Mouse (Mus musculus) embryonic facial prominence, embryonic 11.5 days (tissue): ENCODE data around the gene Edem2. TPM values are rescaled to one million over a fixed set of nuclear protein-coding genes. Genes with fewer than 3 reads are reported as not detected.

Experiments used
- ATAC-seq: fragments of 200-750 bp; cut with Nextera tagmentation; replicated peaks from 2 replicates; pipeline ENCODE4 v1.8.0; 2017; ENCODE audit warnings: low read depth; ENCODE audit not compliant: insufficient number of reproducible peaks, low FRiP score, low TSS enrichment
- DNase-seq: peaks from one replicate; pipeline ENCODE4 v3.0.0-alpha.2; 2015; ENCODE audit warnings: low spot score
- H3K27ac ChIP-seq: fragments of 300-500 bp; sonication (generic); replicated peaks from 2 replicates; pipeline ENCODE4 v1.5.1; 2014; ENCODE audit warnings: mild to moderate bottlenecking, low read depth, low read length, control low read depth
- H3K27me3 ChIP-seq: fragments of 300-500 bp; sonication (generic); 2 replicates; pipeline ENCODE4 v1.6.1; 2014; ENCODE audit warnings: mild to moderate bottlenecking, low read length, moderate library complexity, mixed read lengths; ENCODE audit not compliant: control insufficient read depth, insufficient read depth
- H3K36me3 ChIP-seq: fragments of 300-500 bp; sonication (generic); replicated peaks from 2 replicates; pipeline ENCODE4 v1.6.1; 2014; ENCODE audit warnings: low read depth, mild to moderate bottlenecking, low read length, moderate library complexity, mixed read lengths; ENCODE audit not compliant: control insufficient read depth, insufficient read depth
- H3K4me1 ChIP-seq: fragments of 300-500 bp; sonication (generic); 2 replicates; pipeline ENCODE4 v1.6.1; 2014; ENCODE audit warnings: low read length, mixed read lengths; ENCODE audit not compliant: control insufficient read depth, insufficient read depth
- H3K4me2 ChIP-seq: fragments of 300-500 bp; sonication (generic); 2 replicates; pipeline ENCODE4 v1.6.1; 2014; ENCODE audit warnings: low read depth, mild to moderate bottlenecking, control low read depth, low read length, moderate library complexity
- H3K4me3 ChIP-seq: fragments of 300-500 bp; sonication (generic); 2 replicates; pipeline ENCODE4 v1.5.1; 2014; ENCODE audit warnings: low read depth, low read length, control low read depth
- H3K9ac ChIP-seq: fragments of 300-500 bp; sonication (generic); replicated peaks from 2 replicates; pipeline ENCODE4 v1.6.1; 2014; ENCODE audit warnings: mild to moderate bottlenecking, control low read depth, low read length
- H3K9me3 ChIP-seq: fragments of 300-500 bp; sonication (generic); replicated peaks from 2 replicates; pipeline ENCODE4 v1.6.1; 2016; ENCODE audit warnings: mild to moderate bottlenecking, low read length, inconsistent platforms, mixed read lengths; ENCODE audit not compliant: control insufficient read depth
- WGBS: fragments of 180-500 bp; shearing (Covaris S2); extraction: QIAGEN DNeasy Blood & Tissue Kit; methylation state at CpG from one replicate; pipeline ENCODE4 v1.1.7; 2014; 5-methylcytosine and 5-hydroxymethylcytosine counted together
- polyA plus RNA-seq: library from polyadenylated mRNA; unstranded; fragments of >200 nt; fragmentation: Nextera tagmentation; extraction: Ambion mirVana; gene quantifications from 2 replicates; pipeline ENCODE4 v1.2.1, GENCODE M21; 2014

The Edem2 gene
- polyA plus RNA-seq, 1 experiment from 2014 or later: 22.7 TPM

DNA sequence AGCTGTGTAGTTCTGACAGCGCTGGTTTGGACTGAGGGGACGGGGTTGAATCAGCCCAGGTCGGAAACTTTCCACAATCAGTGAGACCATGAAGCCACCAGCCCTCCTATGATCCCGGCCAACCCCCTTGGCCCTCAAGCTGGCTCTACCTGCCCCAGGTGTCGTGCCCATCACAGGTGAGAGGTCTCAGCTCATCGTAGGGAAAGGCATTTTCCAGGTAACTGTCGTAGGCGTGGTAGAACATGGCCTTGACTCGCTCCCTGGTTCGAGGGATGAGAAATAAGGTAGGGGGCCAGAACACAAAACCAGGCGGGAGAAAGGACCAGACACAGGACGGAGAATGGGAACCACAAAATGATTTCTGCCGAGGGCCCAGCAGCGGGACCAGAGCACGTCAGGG is 533 bp downstream of the Edem2 start:
- peaks cover 2% of the 10 kb centered on the region; the same call in 1 of the 2 replicates for H3K4me1 ChIP-seq
- H3K4me3 ChIP-seq: peak overlapping the region; percentile 93
- 8% methylated on average over 15 of the region's 15 CpGs for WGBS
- no peak overlapping the region for H3K27ac ChIP-seq
- no peaks in the 10 kb centered on the region for H3K27me3 ChIP-seq
- H3K36me3 ChIP-seq: no peaks in the 10 kb centered on the region
- ATAC-seq (no peak), DNase-seq (no peak)
- H3K4me2 ChIP-seq: peak overlapping the region; percentile 90
- H3K9me3 ChIP-seq: no peaks in the 10 kb centered on the region
- H3K9ac ChIP-seq: peak overlapping the region; percentile 73

DNA sequence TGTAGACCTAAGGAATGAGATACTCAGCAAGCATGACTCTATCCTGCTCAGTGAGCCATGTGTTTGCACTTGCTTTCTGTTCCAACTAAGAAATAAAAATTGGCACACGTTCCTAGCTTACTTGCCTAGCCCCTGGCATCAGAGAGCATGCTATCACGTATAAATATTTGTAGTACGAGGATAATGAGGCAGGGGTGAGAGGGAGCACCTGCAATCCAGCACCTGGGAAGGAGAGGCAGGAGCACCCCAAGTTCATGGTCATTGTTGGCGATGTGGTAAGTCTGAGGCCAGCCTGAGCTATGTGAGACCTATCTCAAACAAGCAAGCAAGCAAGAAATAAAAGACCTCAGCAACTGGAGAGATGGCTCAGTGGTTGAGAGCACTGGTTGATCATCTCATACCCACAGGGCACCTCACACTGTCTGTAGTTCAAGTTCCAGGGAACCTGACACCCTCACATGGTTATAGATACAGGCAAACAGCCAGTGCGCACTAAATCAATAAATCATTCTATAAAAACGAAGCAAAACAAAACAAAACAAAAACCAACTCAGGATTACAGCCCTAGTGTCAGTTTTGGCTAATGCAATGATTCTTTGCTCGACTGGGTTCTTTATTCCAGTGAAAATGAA is 1.4 kb downstream of the Edem2 start:
- H3K9me3 ChIP-seq: no peaks in the 10 kb centered on the region
- no peak overlapping the region for H3K9ac ChIP-seq
- ATAC-seq (no peak), DNase-seq (no peak)
- no peak overlapping the region for H3K4me2 ChIP-seq
- no peaks in the 10 kb centered on the region for H3K27me3 ChIP-seq
- H3K36me3 ChIP-seq: no peaks in the 10 kb centered on the region
- no peak overlapping the region for H3K4me3 ChIP-seq
- 85% methylated on average over 7 of the region's 7 CpGs for WGBS
- peaks cover 2% of the 10 kb centered on the region; the same call in 1 of the 2 replicates for H3K4me1 ChIP-seq
- H3K27ac ChIP-seq: no peak overlapping the region

DNA sequence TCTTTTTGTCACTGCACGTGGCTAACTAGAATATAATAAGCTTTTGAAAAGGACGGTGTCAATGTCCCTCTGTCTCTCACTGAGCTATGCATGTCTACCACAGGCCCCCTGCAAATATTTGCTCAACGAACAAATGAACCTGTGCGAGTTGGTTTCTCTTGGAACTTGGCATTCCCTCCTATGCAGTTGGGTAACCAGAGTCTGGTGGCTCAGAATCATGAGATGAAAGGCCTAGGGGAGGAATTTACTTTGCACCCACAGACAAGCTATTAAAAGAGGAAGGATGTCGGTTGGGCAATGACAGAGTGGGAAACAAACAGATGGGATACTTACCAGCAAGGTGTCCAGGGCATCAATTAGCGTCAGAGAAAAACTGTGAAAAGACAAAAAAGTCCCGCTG is 3.0 kb downstream of the Edem2 start:
- ATAC-seq: no peak
- DNase-seq: no peak
- H3K4me2 ChIP-seq: no peak overlapping the region
- WGBS: 92% methylated on average over 7 of the region's 7 CpGs
- H3K27me3 ChIP-seq: no peaks in the 10 kb centered on the region
- no peaks in the 10 kb centered on the region for H3K9me3 ChIP-seq
- no peak overlapping the region for H3K4me3 ChIP-seq
- no peak overlapping the region for H3K9ac ChIP-seq
- no peaks in the 10 kb centered on the region for H3K36me3 ChIP-seq
- H3K27ac ChIP-seq: no peak overlapping the region
- H3K4me1 ChIP-seq: peaks cover 2% of the 10 kb centered on the region; the same call in 1 of the 2 replicates

DNA sequence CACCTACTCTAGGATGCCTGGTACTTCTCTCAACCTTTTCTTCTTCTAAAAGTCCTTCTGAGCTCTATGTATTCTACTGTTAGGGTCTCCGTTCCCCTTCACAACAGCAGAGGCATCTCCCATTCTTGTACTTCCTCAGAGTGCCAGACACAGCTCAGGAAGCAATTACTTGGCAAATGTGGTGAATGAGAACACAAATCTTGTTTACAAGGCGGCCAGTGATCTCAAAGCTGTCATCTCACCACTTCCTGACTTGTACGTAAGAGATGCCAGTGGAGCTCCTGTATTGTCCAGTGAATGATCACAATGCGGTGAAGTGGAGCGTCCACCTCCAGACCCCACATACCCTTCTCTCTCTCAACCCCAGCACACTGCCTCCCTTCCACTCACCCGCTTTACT is 4.7 kb downstream of the Edem2 start:
- Histone ChIP-seq H3K9ac (no peak overlapping the region), H3K27ac (no peak overlapping the region), H3K4me3 (no peak overlapping the region), H3K27me3 (no peaks in the 10 kb centered on the region), H3K36me3 (no peaks in the 10 kb centered on the region), H3K4me1 (peaks cover 2% of the 10 kb centered on the region; the same call in 1 of the 2 replicates), H3K4me2 (no peak overlapping the region), H3K9me3 (no peaks in the 10 kb centered on the region)
- 83% methylated on average over 6 of the region's 6 CpGs for WGBS
- ATAC-seq (no peak), DNase-seq (no peak)

DNA sequence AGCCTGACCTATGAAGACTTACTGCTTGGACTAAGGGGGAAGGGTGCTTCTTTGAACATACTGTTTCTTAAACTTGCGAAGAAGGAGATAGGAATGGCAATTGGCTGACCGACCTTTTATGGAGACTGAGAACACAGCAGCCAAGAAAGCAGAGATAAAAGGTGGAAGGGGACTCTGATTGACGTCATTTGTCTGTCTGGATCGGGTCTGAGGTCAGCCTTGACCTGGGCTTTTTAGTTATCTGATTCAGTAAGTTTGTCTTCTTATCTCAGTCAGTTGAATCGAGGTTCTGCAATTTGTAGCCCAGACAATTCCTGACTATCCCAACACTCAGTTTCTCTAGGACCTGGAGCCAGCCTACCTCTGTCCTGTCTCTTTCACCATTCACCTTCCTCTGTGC is 5.2 kb downstream of the Edem2 start:
- ATAC-seq: no peak
- WGBS: 88% methylated on average over 5 of the region's 5 CpGs
- no peaks in the 10 kb centered on the region for H3K36me3 ChIP-seq
- no peaks in the 10 kb centered on the region for H3K9me3 ChIP-seq
- H3K9ac ChIP-seq: no peak overlapping the region
- no peak overlapping the region for H3K4me2 ChIP-seq
- DNase-seq: no peak
- H3K4me1 ChIP-seq: peaks cover 2% of the 10 kb centered on the region; the same call in 1 of the 2 replicates
- no peak overlapping the region for H3K27ac ChIP-seq
- H3K27me3 ChIP-seq: no peaks in the 10 kb centered on the region
- no peak overlapping the region for H3K4me3 ChIP-seq

DNA sequence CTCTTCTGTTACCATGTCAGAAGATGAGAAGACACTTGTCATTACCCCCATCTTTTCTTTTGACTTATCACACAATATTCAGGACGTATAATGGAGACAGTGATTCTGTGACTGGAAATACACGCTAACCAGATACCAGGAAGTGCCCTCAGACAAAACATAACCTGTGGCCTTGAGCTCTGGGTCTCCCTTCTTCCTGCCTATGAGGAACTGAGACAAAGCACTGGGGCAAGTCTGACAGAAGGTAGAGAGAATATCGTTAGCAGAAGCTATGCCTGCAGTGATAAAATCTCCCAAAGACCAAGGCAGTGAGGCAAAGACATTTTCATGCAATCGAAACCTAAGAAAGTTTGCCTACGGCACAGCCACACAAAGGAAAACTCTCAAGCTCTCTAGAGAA is 8.7 kb downstream of the Edem2 start:
- H3K27me3 ChIP-seq: no peaks in the 10 kb centered on the region
- no peak overlapping the region for H3K4me2 ChIP-seq
- H3K9me3 ChIP-seq: no peaks in the 10 kb centered on the region
- no peak for DNase-seq
- no peak overlapping the region for H3K4me3 ChIP-seq
- WGBS: 88% methylated on average over 5 of the region's 5 CpGs
- ATAC-seq: no peak
- H3K27ac ChIP-seq: no peak overlapping the region
- H3K9ac ChIP-seq: no peak overlapping the region
- H3K36me3 ChIP-seq: no peaks in the 10 kb centered on the region
- H3K4me1 ChIP-seq: no peaks in the 10 kb centered on the region

DNA sequence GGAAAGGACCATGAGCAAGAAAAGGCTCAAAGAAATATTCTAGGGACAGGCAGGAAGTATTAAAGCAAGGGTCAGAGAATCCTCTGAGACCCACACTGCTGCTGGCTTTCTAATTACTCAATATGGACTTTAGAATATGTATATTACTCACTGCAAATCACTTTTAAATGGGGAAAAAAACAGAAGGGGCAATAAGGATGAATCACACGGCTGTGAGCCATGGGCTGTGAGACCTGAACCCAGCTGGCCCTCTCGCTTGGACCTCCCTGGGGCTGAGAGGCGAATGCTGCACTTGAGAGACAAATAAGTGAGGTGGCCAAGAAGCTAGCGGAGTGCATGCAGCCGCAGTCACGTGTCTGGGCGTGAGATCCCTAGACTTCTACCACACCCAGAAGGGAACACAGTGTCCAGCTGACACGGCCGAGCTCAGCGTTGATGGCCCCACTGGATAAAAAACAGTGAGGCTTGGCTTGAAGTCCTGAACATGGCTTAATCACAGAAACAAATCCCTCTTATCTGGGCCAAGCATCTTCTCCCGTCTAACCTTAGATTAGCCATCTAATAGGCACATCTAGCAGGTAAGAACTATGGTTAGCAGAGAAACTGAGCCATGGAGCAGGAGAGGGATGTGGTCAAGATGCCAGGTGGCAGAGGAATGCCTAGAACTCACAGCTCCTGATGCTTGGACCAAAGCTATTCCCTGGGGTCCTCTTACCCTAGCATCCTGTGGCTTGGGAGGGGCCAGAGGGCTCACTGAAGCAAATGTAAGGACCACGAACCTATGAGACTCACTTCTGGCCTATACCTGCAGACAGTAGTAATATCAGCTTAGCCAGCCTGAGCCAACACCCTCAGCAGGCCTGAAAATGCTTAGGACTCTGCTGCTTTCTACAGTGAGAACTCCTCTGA is 11.9 kb downstream of the Edem2 start:
- Histone ChIP-seq H3K9ac (no peak overlapping the region), H3K4me3 (no peak overlapping the region), H3K4me1 (no peaks in the 10 kb centered on the region), H3K27me3 (no peaks in the 10 kb centered on the region), H3K36me3 (no peaks in the 10 kb centered on the region), H3K9me3 (no peaks in the 10 kb centered on the region), H3K27ac (no peak overlapping the region), H3K4me2 (no peak overlapping the region)
- 90% methylated on average over 12 of the region's 12 CpGs for WGBS
- no peak for DNase-seq
- no peak for ATAC-seq

DNA sequence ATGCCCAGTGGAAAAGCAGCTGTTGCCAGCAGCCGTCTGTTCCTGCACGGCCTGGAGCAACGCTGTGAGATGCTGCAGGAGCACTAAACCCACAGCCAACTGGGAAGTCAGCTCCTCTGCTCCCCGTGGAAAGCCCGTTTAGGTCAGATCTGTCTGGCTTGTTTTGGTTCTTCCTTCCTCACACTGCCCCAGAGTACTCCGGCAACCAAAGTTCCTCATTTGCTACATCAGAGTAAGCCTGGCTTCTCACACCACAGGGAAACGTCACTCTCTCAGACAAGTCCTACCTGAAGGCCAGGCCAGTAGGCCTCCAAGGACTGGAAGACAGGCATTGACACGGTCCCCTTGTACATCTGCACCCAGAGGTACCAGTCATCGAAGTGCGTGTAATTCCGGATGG is 18.7 kb downstream of the Edem2 start:
- no peak for DNase-seq
- Histone ChIP-seq H3K36me3 (no peaks in the 10 kb centered on the region), H3K9me3 (no peaks in the 10 kb centered on the region), H3K27ac (no peak overlapping the region), H3K9ac (no peak overlapping the region), H3K4me2 (no peak overlapping the region), H3K27me3 (no peaks in the 10 kb centered on the region), H3K4me1 (no peaks in the 10 kb centered on the region), H3K4me3 (no peak overlapping the region)
- ATAC-seq: no peak
- WGBS: 89% methylated on average over 11 of the region's 11 CpGs
